Mouse (Mus musculus) spleen, postnatal 10 days (tissue): ENCODE measurements at regions not wholly inside any gene's neighbourhood (a gene's known extent, or its start where the extent isn't known, plus 50 kb on each side); places are given as distances from the start of the nearest gene placed in this dataset.

ENCODE experiments used
- DNase-seq, 2 experiments: peaks; one replicate each; pipeline ENCODE4 v3.0.0; 2021 to 2022; ENCODE audit warnings: low spot score in 2 of 2

DNA sequence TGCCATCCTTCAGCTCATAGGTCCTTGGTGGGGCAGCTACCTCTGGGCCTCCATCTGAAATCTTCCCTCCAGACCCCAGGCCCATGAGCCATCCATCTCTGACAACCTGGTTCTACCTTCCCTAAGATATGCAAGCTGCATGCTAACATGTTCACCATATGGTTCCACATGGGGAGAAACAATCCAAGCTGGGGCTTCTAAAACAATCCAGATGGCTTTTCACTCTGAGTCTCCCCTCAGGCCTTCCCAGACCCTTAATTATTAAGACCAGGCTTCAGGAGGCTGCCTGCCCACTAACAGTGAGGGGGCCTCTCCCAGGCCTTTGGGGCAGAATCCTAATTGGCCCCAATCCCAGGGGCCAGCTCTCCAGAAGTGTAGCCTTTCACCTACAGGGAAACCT, 71.1 kb upstream of the Sfswap start:
- no peak for DNase-seq

- DNase-seq = no peak
These were observed 70.7 kb upstream of the Sfswap start for GRCm38 (mm10) chr5:129430330-129430729.

GRCm38 (mm10) chr5:129449931-129450573, 51.0 kb upstream of the Sfswap start:
- no peak for DNase-seq
